Mouse (Mus musculus) thymus, postnatal 25 days (tissue): ENCODE results near the gene Pigq.

Source experiments
- DNase-seq: peaks from one replicate; pipeline ENCODE4 v3.0.0; 2022

The Pigq gene

GRCm38 (mm10) chr17:25880913-25881641 lies 63.7 kb downstream of the Pigq start:
- DNase-seq: no peak

GRCm38 (mm10) chr17:25880196-25880910 lies 64.4 kb downstream of the Pigq start, which contains the start of gene Wfikkn1:
Gene Wfikkn1 (minus strand): TSS chr17:25880858.
- no peak for DNase-seq

- DNase-seq: no peak
Observed at GRCm38 (mm10) chr17:25879750-25880149, 65.0 kb downstream of the Pigq start.

- DNase-seq: no peak
Observed at GRCm38 (mm10) chr17:25879261-25879660, 65.5 kb downstream of the Pigq start.

- DNase-seq: no peak
Observed at GRCm38 (mm10) chr17:25878611-25879180, 66.0 kb downstream of the Pigq start.

GRCm38 (mm10) chr17:25877741-25878610 lies 66.8 kb downstream of the Pigq start:
- DNase-seq: no peak

GRCm38 (mm10) chr17:25877025-25877424 lies 67.7 kb downstream of the Pigq start:
- no peak for DNase-seq
